Mouse (Mus musculus) adrenal gland, postnatal 4 days (tissue): ENCODE measurements around the gene Otud5. TPM values are rescaled to one million over a fixed set of nuclear protein-coding genes. Genes with fewer than 3 reads are reported as not detected.
"Not testable (repeated sequence)": the region's sequence is repeated elsewhere in the genome, so short reads cannot be mapped to it uniquely, and the experiment has no call there.

ENCODE experiments used
- DNase-seq, 2 experiments: peaks; one replicate each; pipeline ENCODE4 v3.0.0; 2021 to 2022; ENCODE audit warnings: low spot score in 2 of 2, mixed read lengths in 2 of 2
- long read RNA-seq, 2 experiments: library from polyadenylated mRNA; stranded (forward); transcript quantifications; one replicate each; pipeline ENCODE4 v2.0.0; 2021
- total RNA-seq, 2 experiments: library from RNA; stranded (reverse); gene quantifications; 2 replicates each; pipeline ENCODE4 v1.2.3; 2021

The Otud5 gene
- 10 to 100 TPM; 73.4 to 86.3 TPM for total RNA-seq
- long read RNA-seq, experiment 1, full-length matches to known transcripts = 14 of 45 reads
- long read RNA-seq, experiment 1, partial matches to known transcripts = 20 of 45 reads
- long read RNA-seq, experiment 1, other reads (novel, unspliced or antisense) = 11 of 45 reads
- long read RNA-seq, experiment 2, full-length matches to known transcripts = 54 of 116 reads
- long read RNA-seq, experiment 2, partial matches to known transcripts = 21 of 116 reads
- long read RNA-seq, experiment 2, other reads (novel, unspliced or antisense) = 41 of 116 reads

GRCm38 (mm10) chrX:7841163-7842162 lies at the start of gene Otud5:
TSS of gene Otud5 (plus strand) at chrX:7841364.
- DNase-seq = peak; percentile 67 to 81

DNA sequence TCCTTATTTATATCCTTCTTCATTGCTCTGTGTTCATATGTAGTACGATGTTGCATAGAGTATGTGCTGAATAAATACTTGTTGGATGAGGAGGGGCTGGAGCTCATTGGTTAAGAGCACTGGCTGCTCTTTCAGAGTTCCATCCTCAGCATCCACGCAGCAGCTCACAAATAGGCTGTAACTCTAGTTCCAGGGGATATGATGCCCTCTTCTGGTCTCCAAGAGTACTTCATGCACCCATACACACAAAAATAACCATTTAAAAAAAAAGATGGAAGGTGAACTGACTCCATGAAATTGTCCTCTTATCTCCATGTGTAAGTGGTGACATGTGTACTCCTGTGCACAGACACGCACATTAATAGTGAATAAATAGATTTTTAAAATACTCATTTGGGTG lies 47.8 kb upstream of the Otud5 start:
- DNase-seq = no peak

DNA sequence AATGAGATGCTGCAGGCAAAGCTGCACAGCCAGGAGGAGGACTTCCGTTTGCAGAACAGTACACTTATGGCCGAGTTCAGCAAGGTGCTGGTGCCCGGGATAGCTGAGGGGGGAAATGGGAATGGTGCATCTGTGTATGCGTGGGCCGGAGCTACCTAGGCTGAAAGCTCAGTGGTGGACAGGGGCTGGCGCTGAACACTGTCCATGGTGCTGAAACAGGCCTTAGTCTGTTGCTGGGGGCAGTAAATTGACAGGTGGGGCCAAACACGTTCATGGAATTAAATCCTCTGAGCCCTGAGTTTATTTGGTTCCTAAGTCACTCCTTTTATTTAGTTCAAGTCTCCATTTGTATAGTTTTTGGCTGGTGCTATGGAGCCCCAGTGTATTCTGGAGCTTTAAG lies 46.1 kb upstream of the Otud5 start:
- DNase-seq = no peak

GRCm38 (mm10) chrX:7797327-7797726 lies 43.8 kb upstream of the Otud5 start:
- DNase-seq = no peak

DNA sequence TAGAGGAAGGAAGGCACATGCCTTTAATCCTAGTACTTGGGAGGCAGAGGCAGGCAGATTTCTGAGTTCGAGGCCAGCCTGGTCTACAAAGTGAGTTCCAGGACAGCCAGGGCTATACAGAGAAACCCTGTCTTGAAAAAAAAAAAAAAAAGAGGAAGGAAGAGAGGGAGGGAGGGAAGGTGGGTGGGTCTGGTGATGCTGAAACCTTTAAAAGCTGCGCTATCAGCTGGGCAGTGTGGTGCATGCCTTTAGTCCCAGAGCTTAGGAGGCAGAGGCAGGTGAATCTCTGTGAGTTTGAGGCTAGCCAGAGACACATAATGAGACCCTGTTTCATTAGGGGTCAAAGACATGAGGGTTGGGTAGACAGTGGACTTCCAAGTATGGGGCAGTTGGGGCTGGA lies 39.0 kb upstream of the Otud5 start:
- DNase-seq = not testable (repeated sequence)

DNA sequence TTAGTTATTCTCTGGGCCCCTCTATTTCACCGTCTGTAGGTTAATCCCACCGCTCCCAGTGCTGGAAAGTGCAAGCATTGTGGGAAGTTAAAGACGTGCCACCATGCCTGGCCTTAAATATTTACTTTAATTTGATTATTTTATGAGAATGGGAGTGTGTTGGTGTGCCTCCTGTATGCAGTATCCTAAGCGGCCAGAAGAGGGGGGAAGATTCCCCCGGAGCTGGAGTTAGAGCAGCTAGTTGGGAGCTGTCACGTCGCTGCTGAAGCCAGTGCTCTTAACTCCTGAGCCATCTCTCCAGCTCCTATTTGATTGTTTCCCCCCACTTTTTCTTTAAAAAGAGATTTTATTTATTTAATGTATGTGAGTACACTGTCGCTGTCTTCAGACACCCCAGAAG lies 26.1 kb upstream of the Otud5 start:
- DNase-seq = not testable (repeated sequence)

- no peak for DNase-seq
These were observed 19.0 kb upstream of the Otud5 start, which contains the start of gene Kcnd1 for GRCm38 (mm10) chrX:7821865-7822779. TSS of gene Kcnd1 (plus strand) at chrX:7822289.

GRCm38 (mm10) chrX:7837146-7837545 lies 4.0 kb upstream of the Otud5 start:
- DNase-seq = no peak

DNA sequence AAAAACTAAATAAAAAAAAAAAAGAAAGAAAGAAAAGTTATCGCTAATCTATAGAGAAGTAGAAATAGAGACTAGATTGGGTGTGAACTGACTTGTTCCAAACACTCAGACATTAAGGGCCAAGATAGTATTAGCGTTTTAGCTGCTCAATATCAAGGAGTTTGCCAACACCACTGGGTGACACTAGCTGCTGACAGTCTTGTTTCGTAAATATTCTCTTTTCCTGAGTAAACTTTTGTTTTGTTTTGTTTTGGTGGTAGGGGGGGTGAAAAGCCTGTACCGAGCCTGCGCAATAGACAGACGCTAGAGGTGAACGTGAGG lies 362 bp upstream of the Otud5 start:
- no peak for DNase-seq

DNA sequence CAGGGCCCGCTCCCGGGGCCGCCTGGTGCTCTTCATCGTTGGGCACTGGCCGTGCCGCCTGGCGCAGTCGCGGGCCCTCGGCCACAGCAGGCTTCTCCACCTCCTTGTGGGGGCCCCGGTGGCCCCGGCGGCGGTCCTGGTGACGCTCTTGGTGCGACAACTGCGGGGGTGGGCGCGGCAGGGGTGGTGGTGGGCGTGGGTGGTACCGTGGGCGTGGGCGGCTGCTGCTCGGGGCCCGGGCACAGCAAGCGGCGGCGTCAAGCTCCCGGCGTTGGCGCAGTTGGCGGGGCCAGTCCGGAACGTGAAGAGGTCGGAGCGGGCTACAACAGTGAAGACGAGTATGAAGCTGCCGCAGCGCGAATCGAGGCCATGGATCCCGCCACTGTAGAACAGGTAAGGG lies 1.2 kb downstream of the Otud5 start:
- DNase-seq = no peak

DNA sequence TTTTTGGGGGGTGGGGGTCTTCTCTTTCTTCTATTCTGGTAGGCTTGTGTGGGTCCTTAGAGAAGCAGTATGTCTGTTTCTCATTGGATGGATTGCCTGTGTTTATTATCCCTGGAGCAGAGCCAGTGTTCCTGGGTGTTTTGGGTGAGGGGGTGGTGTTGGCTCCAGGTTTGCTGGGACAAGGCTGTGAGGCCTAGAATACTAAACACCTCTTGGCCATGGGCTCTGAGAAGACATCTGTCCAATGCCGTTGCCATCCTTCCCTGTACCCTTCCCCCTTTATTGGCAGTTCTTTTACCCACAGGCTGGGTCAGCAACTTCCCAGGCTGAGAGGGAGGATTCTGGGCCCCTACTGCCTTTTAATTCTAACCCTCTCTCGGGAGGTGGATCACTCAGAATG lies 6.7 kb downstream of the Otud5 start:
- DNase-seq = no peak

GRCm38 (mm10) chrX:7854578-7854977 lies 13.4 kb downstream of the Otud5 start:
- DNase-seq = no peak

DNA sequence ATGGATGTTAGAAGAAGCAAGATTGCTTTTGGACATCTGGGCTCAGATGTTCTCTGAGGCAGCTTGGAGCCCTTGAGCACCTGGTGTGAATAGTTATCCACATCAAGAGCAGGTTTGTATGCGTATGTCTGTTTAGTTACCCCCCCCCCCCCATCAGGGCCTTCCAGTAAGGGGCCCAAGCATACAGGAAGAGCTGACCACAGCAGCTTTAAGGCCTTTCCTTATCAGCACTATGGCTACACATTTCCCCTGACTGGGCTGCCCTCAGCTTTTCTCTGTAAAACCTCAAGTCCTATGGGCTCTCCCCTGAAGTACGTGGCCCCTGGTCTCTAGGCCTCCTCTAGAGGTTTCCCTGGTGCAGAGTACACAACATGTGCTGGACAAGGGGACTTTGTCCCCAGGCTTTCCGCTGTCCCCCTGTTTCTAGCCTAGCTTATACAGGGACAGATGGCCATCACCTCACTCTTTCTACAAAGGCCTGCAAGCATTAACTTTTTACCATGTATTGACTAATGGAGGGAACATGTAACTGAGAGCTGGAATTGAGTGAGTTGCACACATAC lies 18.1 kb downstream of the Otud5 start:
- no peak for DNase-seq

DNA sequence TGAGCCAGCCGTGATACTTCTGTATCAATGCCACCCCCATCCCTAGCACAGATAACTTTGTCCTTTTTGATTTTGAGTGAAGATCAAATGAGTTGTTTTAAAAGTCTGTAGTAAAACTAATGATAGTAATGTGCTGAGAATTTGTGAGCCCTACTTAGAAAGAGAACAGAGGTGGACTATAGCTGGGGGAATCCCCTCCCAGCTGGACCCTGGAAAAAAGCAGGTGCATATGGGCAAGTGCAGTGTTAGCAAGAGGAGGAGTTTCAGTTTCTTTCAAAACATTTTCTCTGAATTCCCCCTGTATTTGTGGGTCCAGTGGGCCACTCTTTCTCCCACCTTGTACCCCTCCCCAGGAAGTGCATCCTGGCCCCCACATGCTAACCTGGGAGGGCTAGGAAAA lies 22.0 kb downstream of the Otud5 start:
- DNase-seq = no peak

DNA sequence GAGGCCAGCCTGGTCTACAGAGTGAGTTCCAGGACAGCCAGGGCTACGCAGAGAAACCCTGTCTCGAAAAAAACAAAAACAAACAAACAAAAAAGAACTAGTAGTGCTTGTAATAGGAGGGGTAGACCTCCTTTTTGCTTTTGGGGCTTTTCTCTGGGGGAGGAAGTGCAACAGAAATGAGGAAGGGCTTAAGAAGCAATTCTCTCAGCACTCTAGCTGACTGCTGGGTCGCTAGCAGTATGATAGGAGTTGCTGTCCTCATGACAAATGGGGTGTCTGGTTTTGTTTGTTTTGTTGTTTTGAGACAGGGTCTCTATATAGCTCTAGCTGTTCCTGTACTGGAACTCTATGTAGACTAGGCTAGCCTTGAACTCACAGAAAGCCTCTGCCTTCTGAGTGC lies 23.4 kb downstream of the Otud5 start:
- no peak for DNase-seq

DNA sequence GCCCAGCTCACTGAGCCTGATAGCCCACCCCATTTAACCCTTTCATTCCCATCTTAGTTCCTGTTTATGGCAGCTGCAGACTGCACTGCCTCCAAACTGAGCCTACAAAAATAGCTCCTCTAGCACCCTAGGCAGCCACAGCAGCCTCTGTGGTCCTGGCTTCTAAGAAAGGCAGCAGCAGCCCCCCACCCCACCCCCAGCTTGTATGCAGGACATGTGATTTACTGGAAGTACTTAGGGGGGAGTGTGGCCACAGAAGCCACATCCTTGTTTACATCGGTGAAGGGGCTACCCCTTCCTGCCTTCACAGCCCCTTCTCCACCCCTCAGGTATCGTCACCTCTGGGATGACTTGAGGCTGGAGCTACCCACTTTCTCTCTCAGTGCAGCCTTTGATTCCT lies 24.2 kb downstream of the Otud5 start:
- DNase-seq = no peak

GRCm38 (mm10) chrX:7865786-7866185 lies 24.6 kb downstream of the Otud5 start:
- no peak for DNase-seq

- DNase-seq = no peak
These were observed 26.0 kb downstream of the Otud5 start for GRCm38 (mm10) chrX:7867141-7867540.

- DNase-seq = no peak
These were observed 27.3 kb downstream of the Otud5 start for GRCm38 (mm10) chrX:7868506-7868905.

- no peak for DNase-seq
These were observed 28.7 kb downstream of the Otud5 start for GRCm38 (mm10) chrX:7869826-7870225.

DNA sequence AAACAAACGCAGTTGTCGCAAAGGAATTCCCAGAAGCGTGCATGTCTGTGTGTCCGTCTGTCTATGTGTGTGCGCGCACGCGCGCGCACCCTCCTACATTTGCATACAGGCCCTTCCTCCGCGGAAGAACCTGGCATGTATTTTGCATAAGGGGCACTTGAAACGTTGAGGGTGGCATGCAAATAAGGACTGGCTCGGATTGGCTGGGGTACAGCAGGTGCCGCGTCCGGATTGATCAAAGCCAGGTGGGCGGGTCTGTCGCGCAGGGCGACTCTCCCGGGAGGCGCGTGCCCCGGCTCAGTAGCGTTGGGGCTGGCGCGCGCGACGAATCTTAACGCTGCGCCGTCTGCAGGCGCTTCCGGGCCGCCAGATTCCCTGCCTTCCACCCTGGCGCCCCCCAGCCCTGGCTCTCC lies 36.8 kb downstream of the Otud5 start, which contains the start of gene Pim2:
Gene Pim2, plus strand, starts transcription at position 256 of the 413 bp plus-strand sequence.
- peak; percentile 36 to 57 for DNase-seq
